Mouse (Mus musculus): Measurements from ENCODE around the gene Vmn1r80.
"Not testable (repeated sequence)": the region's sequence is repeated elsewhere in the genome, so short reads cannot be mapped to it uniquely, and the experiment has no call there.

Gene Vmn1r80

GRCm38 (mm10) chr7:12188986-12189385, at the start of gene Vmn1r80:
Vmn1r80 (plus strand) TSS chr7:12189286.
- DNase-seq (ENCODE audit: low read depth, low spot score) = no peak

DNA sequence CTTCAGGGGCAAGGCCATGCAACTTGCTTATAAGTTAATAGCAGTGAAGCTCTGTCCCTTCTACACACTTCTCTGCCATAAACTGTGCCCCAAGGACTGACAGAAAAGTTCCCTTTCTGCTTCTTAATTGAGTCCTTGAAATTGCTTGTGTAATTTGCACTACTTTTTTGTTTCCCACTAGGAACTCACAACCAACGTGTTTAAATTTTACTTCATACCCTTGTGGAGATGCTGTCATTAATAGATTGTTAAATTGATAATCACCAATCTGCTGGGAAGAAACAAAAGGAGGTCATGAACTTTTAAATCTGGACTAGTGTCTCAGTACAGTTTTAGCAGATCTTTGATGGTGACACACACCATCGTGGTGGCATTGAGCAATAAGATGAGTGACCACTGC, 39.1 kb upstream of the Vmn1r80 start, which contains the start of gene Vmn1r78:
Vmn1r78 (plus strand) TSS at position 301 of the 400 bp plus-strand sequence.
- DNase-seq (ENCODE audit: low read depth, low spot score) = no peak

DNA sequence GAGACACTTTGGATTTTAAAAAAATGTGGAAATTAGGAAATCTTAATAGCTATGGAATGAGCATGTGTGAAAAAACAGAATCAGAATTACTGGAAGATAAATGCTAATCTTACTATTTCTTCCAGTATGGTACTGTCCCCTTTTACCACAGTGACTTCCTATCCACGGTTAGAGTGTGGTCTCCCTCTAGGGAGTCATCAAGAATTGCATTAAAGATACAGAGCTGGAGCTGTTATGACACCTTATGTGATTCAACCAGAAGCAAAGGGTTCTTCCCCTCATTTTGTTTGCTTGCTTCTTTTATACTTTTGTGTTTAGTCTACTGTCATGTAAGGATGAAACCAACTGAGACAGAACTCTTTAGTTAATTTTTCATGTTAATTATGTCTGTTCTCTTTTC, 32.6 kb upstream of the Vmn1r80 start:
- DNase-seq (ENCODE audit: low read depth, low spot score) = not testable (repeated sequence)

DNA sequence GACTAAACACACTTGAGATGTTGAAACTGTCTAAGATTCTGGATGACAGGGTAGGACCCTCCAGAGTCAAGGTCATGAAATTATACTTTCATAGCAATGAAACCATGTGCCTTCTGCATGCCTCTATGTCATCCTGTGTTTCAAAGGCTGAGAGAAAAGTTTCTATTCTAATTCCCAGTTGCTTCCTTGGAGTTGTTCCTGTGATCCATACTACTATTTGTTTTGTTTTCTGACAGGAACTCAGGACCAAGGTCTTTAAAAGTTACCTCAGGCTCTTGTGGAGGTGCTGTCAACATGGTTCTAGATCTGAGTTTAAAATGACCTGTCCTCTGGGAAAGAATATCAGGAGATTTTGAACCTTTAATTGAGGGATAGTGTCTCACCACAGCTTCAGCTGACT, 18.1 kb upstream of the Vmn1r80 start, which contains the start of gene Vmn1r79:
Vmn1r79 (plus strand) TSS at position 301 of the 400 bp plus-strand sequence.
- not testable (repeated sequence) for DNase-seq (ENCODE audit: low read depth, low spot score)

GRCm38 (mm10) chr7:12172926-12173325, 16.2 kb upstream of the Vmn1r80 start:
- DNase-seq (ENCODE audit: low read depth, low spot score) = not testable (repeated sequence)

DNA sequence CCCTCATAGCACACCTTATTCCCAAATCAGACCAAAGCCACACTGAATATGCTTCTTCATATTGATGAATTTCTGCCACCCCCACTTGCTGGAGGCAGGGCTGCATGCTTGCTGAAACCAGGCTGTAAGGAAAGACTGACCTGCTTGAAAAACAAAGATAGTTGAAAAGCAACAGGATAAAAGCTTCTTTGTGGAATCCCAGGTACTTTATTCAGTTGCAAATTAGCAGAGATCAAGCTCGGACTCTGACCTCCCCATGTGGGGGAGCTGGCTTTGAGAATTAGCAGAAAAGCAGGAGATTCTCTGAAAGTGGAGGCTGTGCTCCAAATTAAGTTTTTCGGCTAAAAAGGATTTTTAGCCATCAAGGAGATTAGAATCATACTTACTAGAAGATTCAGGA, 15.1 kb downstream of the Vmn1r80 start:
- peak; percentile 48 for DNase-seq (ENCODE audit: low read depth, low spot score)
